Mouse (Mus musculus): ENCODE measurements at regions not wholly inside any gene's neighbourhood (a gene's known extent, or its start where the extent isn't known, plus 50 kb on each side); places are given as distances from the start of the nearest gene placed in this dataset.

DNA sequence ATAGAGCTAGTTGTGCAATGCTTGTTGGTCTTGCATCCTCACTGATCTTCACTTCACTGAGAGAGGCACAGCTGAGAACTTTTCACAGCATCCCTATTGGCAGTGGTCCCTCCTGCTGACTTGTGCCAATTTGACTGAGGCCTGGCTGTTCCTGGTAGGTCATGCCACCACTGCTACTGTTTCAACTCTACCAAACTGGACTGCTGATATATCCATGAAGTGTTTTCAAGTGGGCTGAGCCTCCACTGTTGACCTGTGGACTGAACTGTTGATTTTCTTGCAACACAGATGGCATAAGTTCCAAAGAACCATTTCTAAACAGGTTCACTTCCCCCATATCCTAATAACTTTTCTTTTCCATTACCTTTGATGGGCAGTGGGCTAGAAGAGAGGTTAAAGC, 83.3 kb upstream of the Rnf32 start:
- H3K27me3 ChIP-seq (replicated peaks), result no peaks in the 10 kb centered on the region
- H3K4me3 ChIP-seq (replicated peaks in 1 of 3; ENCODE audit: low read depth in 2 of 3, low read length in 2 of 3, poor library complexity in 1 of 3), result no peak overlapping the region
- no peak for DNase-seq (ENCODE audit: extremely low read depth)
- H3K79me2 ChIP-seq (replicated peaks; ENCODE audit: control insufficient read depth, extremely low read depth, insufficient read depth, poor library complexity, severe bottlenecking), result no peaks in the 10 kb centered on the region
- TF ChIP-seq ZC3H11A (IDR thresholded peaks at IDR 0.05; ENCODE audit: low read depth, low read length), result no peak
- TF ChIP-seq JUN (IDR thresholded peaks at IDR 0.05; ENCODE audit: insufficient read depth, low read depth, low read length), result no peak
- no peak for TF ChIP-seq RAD21 (IDR thresholded peaks at IDR 0.05; ENCODE audit: low read depth, low read length)
- TF ChIP-seq ZMIZ1 (IDR thresholded peaks at IDR 0.05; ENCODE audit: low read depth, low read length), result no peak
- no peak for TF ChIP-seq SIN3A (IDR thresholded peaks at IDR 0.05; ENCODE audit: low read length)
- TF ChIP-seq RCOR1 (conservative IDR thresholded peaks at IDR 0.05; ENCODE audit: low read depth, low read length), result no peak
- TF ChIP-seq MAX (IDR thresholded peaks at IDR 0.05; ENCODE audit: low read length), result no peak
- TF ChIP-seq POLR2A (IDR thresholded peaks at IDR 0.05; ENCODE audit: low read depth, low read length), result no peak
- TF ChIP-seq POLR2AphosphoS2 (IDR thresholded peaks at IDR 0.05; ENCODE audit: low read depth, low read length), result no peak
- no peak for TF ChIP-seq MAFK (IDR thresholded peaks at IDR 0.05; ENCODE audit: insufficient replicate concordance, low read length)
- no peak for TF ChIP-seq E2F4 (IDR thresholded peaks at IDR 0.05; ENCODE audit: insufficient replicate concordance, low read depth, low read length)
- no peak for TF ChIP-seq MAZ (IDR thresholded peaks at IDR 0.05; ENCODE audit: low read depth, low read length)
- dilution Hi-C loops (cut with MboI; ENCODE audit: extremely low pct_ligation_motif_present, extremely low pct_unique_long_range_greater_than_20kb, low sequenced_read_pairs), result no loop called here
- no peaks in the 10 kb centered on the region for H3K9me3 ChIP-seq (replicated peaks; ENCODE audit: low read length)
- H3K36me3 ChIP-seq (replicated peaks in 1 of 2; ENCODE audit: control insufficient read depth in 1 of 2, insufficient read depth in 1 of 2, low read length in 1 of 2), result no peaks in the 10 kb centered on the region
- no peak overlapping the region for H3K4me2 ChIP-seq (ENCODE audit: insufficient read depth, low read depth, poor library complexity, severe bottlenecking)
- H3K27ac ChIP-seq (ENCODE audit: insufficient read depth, low read depth), result no peak overlapping the region
- no peaks in the 10 kb centered on the region for H3K4me1 ChIP-seq (ENCODE audit: control insufficient read depth in 1 of 2, insufficient read depth in 2 of 2)
- H3K9ac ChIP-seq (ENCODE audit: insufficient read depth, low read depth), result no peak overlapping the region
- in situ Hi-C loops (cut with MboI; ENCODE audit: low pct_ligation_motif_present, low pct_unique_long_range_greater_than_20kb, low sequenced_read_pairs), result no loop called here

DNA sequence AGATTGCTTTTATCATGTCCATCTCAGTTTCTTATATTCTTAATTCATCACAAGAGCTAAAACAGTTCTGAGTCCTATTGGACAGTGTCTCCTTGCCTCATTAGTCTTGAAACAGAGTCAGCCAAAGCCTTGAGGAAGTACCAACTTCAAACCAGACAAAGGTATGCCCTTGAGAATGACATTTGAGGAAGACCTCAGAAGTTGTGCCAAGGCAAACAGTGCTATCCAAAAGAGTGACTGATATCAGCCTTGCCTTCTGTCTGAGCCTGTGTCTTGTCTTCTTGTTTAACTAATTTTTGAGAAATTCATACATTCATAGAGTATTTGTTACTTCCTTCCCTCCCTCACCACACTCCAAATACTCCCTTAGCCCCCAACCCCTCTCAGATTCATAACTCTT, 88.5 kb upstream of the Rnf32 start:
- Histone ChIP-seq H3K4me2 (ENCODE audit: insufficient read depth, low read depth, poor library complexity, severe bottlenecking) (no peak overlapping the region), H3K79me2 (replicated peaks; ENCODE audit: control insufficient read depth, extremely low read depth, insufficient read depth, poor library complexity, severe bottlenecking) (no peaks in the 10 kb centered on the region), H3K9me3 (replicated peaks; ENCODE audit: low read length) (no peaks in the 10 kb centered on the region), H3K4me3 (replicated peaks in 1 of 3; ENCODE audit: low read depth in 2 of 3, low read length in 2 of 3, poor library complexity in 1 of 3) (no peak overlapping the region), H3K9ac (ENCODE audit: insufficient read depth, low read depth) (no peak overlapping the region), H3K27ac (ENCODE audit: insufficient read depth, low read depth) (no peak overlapping the region), H3K36me3 (replicated peaks in 1 of 2; ENCODE audit: control insufficient read depth in 1 of 2, insufficient read depth in 1 of 2, low read length in 1 of 2) (no peaks in the 10 kb centered on the region), H3K27me3 (replicated peaks) (no peaks in the 10 kb centered on the region), H3K4me1 (ENCODE audit: control insufficient read depth in 1 of 2, insufficient read depth in 2 of 2) (no peaks in the 10 kb centered on the region)
- TF ChIP-seq SIN3A (IDR thresholded peaks at IDR 0.05; ENCODE audit: low read length) (no peak), CHD1 (IDR thresholded peaks at IDR 0.05; ENCODE audit: low read depth, low read length) (no peak), UBTF (IDR thresholded peaks at IDR 0.05; ENCODE audit: low read depth, low read length) (no peak), MXI1 (IDR thresholded peaks at IDR 0.05; ENCODE audit: low read depth, low read length) (no peak), USF2 (conservative IDR thresholded peaks at IDR 0.05; ENCODE audit: low read depth, low read length) (no peak), IRF4 (IDR thresholded peaks at IDR 0.05; ENCODE audit: low read depth, low read length) (no peak), USF1 (IDR thresholded peaks at IDR 0.05; ENCODE audit: low read depth, low read length) (no peak), TCF12 (IDR thresholded peaks at IDR 0.05; ENCODE audit: low read depth, low read length) (no peak), MEF2A (IDR thresholded peaks at IDR 0.05; ENCODE audit: borderline replicate concordance, low read depth, low read length) (no peak), ELF1 (IDR thresholded peaks at IDR 0.05; ENCODE audit: low read depth, low read length) (no peak), KAT2A (IDR thresholded peaks at IDR 0.05; ENCODE audit: insufficient replicate concordance, low read length) (no peak), HCFC1 (IDR thresholded peaks at IDR 0.05; ENCODE audit: low read depth, low read length) (no peak), RCOR1 (conservative IDR thresholded peaks at IDR 0.05; ENCODE audit: low read depth, low read length) (no peak), CHD2 (IDR thresholded peaks at IDR 0.05; ENCODE audit: low read length) (no peak)
- in situ Hi-C loops (cut with MboI; ENCODE audit: low pct_ligation_motif_present, low pct_unique_long_range_greater_than_20kb, low sequenced_read_pairs), result no loop called here
- DNase-seq (ENCODE audit: extremely low read depth), result no peak
- dilution Hi-C loops (cut with MboI; ENCODE audit: extremely low pct_ligation_motif_present, extremely low pct_unique_long_range_greater_than_20kb, low sequenced_read_pairs), result no loop called here
